ENCODE assay signal across 8 mouse cellular contexts in the genomic region with DNA sequence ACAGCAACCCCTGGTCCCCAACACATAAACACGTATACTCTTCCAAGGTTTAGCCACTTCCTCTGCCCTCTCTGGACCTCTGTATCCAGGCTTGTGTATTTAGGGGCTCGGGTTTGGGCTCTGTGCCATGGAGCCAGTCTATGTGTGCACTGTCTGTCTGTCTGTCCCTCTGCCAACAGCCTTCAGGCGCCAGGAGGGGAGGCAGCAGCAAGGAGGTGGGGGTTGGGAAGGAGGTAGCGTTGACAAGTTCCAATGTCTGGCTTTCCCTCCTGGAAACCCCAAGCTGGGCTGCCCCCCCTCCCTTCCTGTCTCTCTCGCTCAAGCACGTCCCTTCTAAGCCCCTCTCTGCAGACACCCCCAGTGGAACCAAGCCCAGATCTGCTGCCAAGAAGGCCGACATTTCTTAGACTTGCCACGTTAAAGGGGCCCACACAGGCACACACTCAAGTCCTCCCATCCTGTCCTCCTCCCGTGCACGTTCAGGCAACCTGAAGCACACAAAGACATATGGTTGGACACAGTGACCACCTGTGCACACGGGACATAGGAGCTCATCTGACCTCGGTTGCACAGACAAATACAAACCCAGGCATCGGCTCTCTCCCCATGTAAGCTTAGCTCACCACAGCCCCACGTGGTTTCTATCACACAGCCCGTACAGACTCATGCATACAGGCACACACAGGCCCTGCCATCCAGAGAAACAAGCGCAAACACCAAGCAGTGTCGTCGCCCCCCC. TPM values are rescaled to one million over a fixed set of nuclear protein-coding genes. Genes with fewer than 3 reads are reported as not detected.
DNase-seq lines count a peak whose midpoint lies in the region; ATAC-seq and TF ChIP-seq lines count a peak whose summit lies in the region.

No protein-coding gene starts in this region.

- no peaks in the 10 kb centered on the region for H3K27me3 ChIP-seq in kidney, adult 2 months (replicated peaks; ENCODE audit: control insufficient read depth, insufficient read depth, low read length)
- H3K27me3 ChIP-seq in heart, embryonic 11.5 days (ENCODE audit: control insufficient read depth, insufficient read depth, low read length), result no peaks in the 10 kb centered on the region
- peaks cover 86% of the 10 kb centered on the region for H3K27me3 ChIP-seq in midbrain, embryonic 10.5 days (ENCODE audit: low read depth, poor library complexity, severe bottlenecking)

- no peak overlapping the region for H3K27ac ChIP-seq in kidney, adult 2 months (ENCODE audit: insufficient read depth, low read depth, low read length)
- peak overlapping the region; percentile 86 for H3K27ac ChIP-seq in heart, embryonic 11.5 days (ENCODE audit: low read depth, low read length)
- H3K27ac ChIP-seq in midbrain, embryonic 10.5 days (replicated peaks), result peak overlapping the region; percentile 77

- H3K4me3 ChIP-seq in kidney, adult 2 months (ENCODE audit: insufficient read depth, low read depth, low read length), result no peak overlapping the region
- H3K4me3 ChIP-seq in heart, embryonic 11.5 days (ENCODE audit: low read depth, low read length), result no peak overlapping the region
- H3K4me3 ChIP-seq in midbrain, embryonic 10.5 days, result 0 out of 2 replicates have a peak overlapping the region, but pooled peaks have one; percentile 7

- peak overlapping the region; percentile 12 for H3K9ac ChIP-seq in heart, embryonic 11.5 days (ENCODE audit: low read depth, low read length)

- peak; percentile 61 for DNase-seq in kidney, adult 2 months
- no peak for DNase-seq in kidney, adult 9 months
- peak; percentile 43 for DNase-seq in T-cell, adult 2 months (ENCODE audit: low spot score)
- DNase-seq in kidney, postnatal 14 days, result peak; percentile 72
- DNase-seq in midbrain, embryonic 10.5 days (ENCODE audit: low spot score), result no peak
- DNase-seq in ovary, postnatal 10 days (ENCODE audit: low spot score), result no peak
- DNase-seq in urinary bladder, adult 18-20 months (ENCODE audit: low spot score in 2 of 2), result no peak

- no peaks in the 10 kb centered on the region for H3K9me3 ChIP-seq in heart, embryonic 11.5 days (replicated peaks; ENCODE audit: control insufficient read depth, low read length)
- no peaks in the 10 kb centered on the region for H3K9me3 ChIP-seq in midbrain, embryonic 10.5 days (replicated peaks)

- no peak for TF ChIP-seq POLR2A in kidney, adult 2 months (IDR thresholded peaks at IDR 0.05; ENCODE audit: low read depth, low read length)

- no peak for TF ChIP-seq CTCF in kidney, adult 2 months (conservative IDR thresholded peaks at IDR 0.05; ENCODE audit: insufficient read depth, insufficient read length, low read depth, low read length)

- ATAC-seq in heart, embryonic 11.5 days (replicated peaks; ENCODE audit: insufficient number of reproducible peaks, low FRiP score, low TSS enrichment), result no peak

- 31% methylated on average over 18 of the region's 18 CpGs for WGBS in kidney, adult 2 months
- WGBS in heart, embryonic 11.5 days (ENCODE audit: insufficient replicate concordance), result 18% methylated on average over 17 of the region's 18 CpGs
- 49% methylated on average over 18 of the region's 18 CpGs for WGBS in midbrain, embryonic 10.5 days

- peaks cover 49% of the 10 kb centered on the region for H3K4me1 ChIP-seq in kidney, adult 2 months (ENCODE audit: control insufficient read depth, insufficient read depth, low read length)
- peaks cover 86% of the 10 kb centered on the region for H3K4me1 ChIP-seq in heart, embryonic 11.5 days (ENCODE audit: control insufficient read depth, insufficient read depth, low read length)
- H3K4me1 ChIP-seq in midbrain, embryonic 10.5 days, result peaks cover 77% of the 10 kb centered on the region

- H3K4me2 ChIP-seq in heart, embryonic 11.5 days, result peak overlapping the region; percentile 15

- no peaks in the 10 kb centered on the region for H3K36me3 ChIP-seq in kidney, adult 2 months (ENCODE audit: control insufficient read depth, insufficient read depth, low read length)
- no peaks in the 10 kb centered on the region for H3K36me3 ChIP-seq in heart, embryonic 11.5 days (ENCODE audit: control insufficient read depth, insufficient read depth, low read length)
- no peaks in the 10 kb centered on the region for H3K36me3 ChIP-seq in midbrain, embryonic 10.5 days

RNA-seq across cellular contexts. Expression of gene Wasf2, which starts 39.4 kb away (rescaled TPM):
- polyA plus RNA-seq in kidney, adult 2 months (2012; rRNA removed), result 37.0 and 45.7 TPM in 2 replicates
- 37.3 and 55.8 TPM in 2 replicates for polyA plus RNA-seq in heart, embryonic 11.5 days (2014; fragmentation: Nextera tagmentation; extraction: Ambion mirVana)
- polyA plus RNA-seq in midbrain, embryonic 10.5 days (2016; fragmentation: Nextera tagmentation; extraction: Ambion mirVana), result 48.3 and 50.3 TPM in 2 replicates

Comparison
In these comparisons a context has a peak if more than half of its experiments do, and no peak if none do; other contexts are left out.
1. DNase-seq: peak in kidney, adult 2 months (single experiment), T-cell, adult 2 months (single experiment) and kidney, postnatal 14 days (single experiment); none in kidney, adult 9 months (single experiment), midbrain, embryonic 10.5 days (single experiment), ovary, postnatal 10 days (single experiment) and urinary bladder, adult 18-20 months (0 of 2).